Mouse (Mus musculus): ENCODE measurements at regions not wholly inside any gene's neighbourhood (a gene's known extent, or its start where the extent isn't known, plus 50 kb on each side); places are given as distances from the start of the nearest gene placed in this dataset.
A peak's percentile ranks its signal among the peaks of the same experiment; 100 is the strongest.

- DNase-seq = peak; percentile 73
Observed at GRCm38 (mm10) chr2:117838387-117838786, 273.3 kb upstream of the Thbs1 start.

- DNase-seq = peak; percentile 25
Observed at GRCm38 (mm10) chr2:117840406-117840805, 271.3 kb upstream of the Thbs1 start.

- DNase-seq = no peak
Observed at GRCm38 (mm10) chr2:117842309-117842986, 269.2 kb upstream of the Thbs1 start.

- no peak for DNase-seq
Observed at GRCm38 (mm10) chr2:117852442-117852841, 259.2 kb upstream of the Thbs1 start.

GRCm38 (mm10) chr2:117862301-117862700 lies 249.4 kb upstream of the Thbs1 start:
- no peak for DNase-seq

GRCm38 (mm10) chr2:117865119-117865518 lies 246.6 kb upstream of the Thbs1 start:
- no peak for DNase-seq

GRCm38 (mm10) chr2:117866946-117867345 lies 244.7 kb upstream of the Thbs1 start:
- DNase-seq = no peak

GRCm38 (mm10) chr2:117867409-117867808 lies 244.3 kb upstream of the Thbs1 start:
- peak; percentile 15 for DNase-seq

- DNase-seq = no peak
Observed at GRCm38 (mm10) chr2:117868857-117869256, 242.8 kb upstream of the Thbs1 start.

GRCm38 (mm10) chr2:117871507-117872282 lies 240.0 kb upstream of the Thbs1 start:
- no peak for DNase-seq

- DNase-seq = peak; percentile 74
Observed at GRCm38 (mm10) chr2:117877816-117878215, 233.9 kb upstream of the Thbs1 start.

GRCm38 (mm10) chr2:117882136-117882535 lies 229.5 kb upstream of the Thbs1 start:
- no peak for DNase-seq

GRCm38 (mm10) chr2:117882890-117883289 lies 228.8 kb upstream of the Thbs1 start:
- DNase-seq = no peak

- no peak for DNase-seq
Observed at GRCm38 (mm10) chr2:117886516-117886915, 225.2 kb upstream of the Thbs1 start.

- no peak for DNase-seq
Observed at GRCm38 (mm10) chr2:117901311-117901710, 210.4 kb upstream of the Thbs1 start.

GRCm38 (mm10) chr2:117902837-117903236 lies 208.8 kb upstream of the Thbs1 start:
- no peak for DNase-seq

GRCm38 (mm10) chr2:117903705-117904104 lies 208.0 kb upstream of the Thbs1 start:
- no peak for DNase-seq

GRCm38 (mm10) chr2:117906509-117906908 lies 205.2 kb upstream of the Thbs1 start:
- no peak for DNase-seq

GRCm38 (mm10) chr2:117910781-117911180 lies 200.9 kb upstream of the Thbs1 start:
- DNase-seq = no peak

GRCm38 (mm10) chr2:117912722-117913121 lies 199.0 kb upstream of the Thbs1 start:
- DNase-seq = no peak

GRCm38 (mm10) chr2:117913846-117914245 lies 197.8 kb upstream of the Thbs1 start:
- peak; percentile 27 for DNase-seq

GRCm38 (mm10) chr2:117915821-117916220 lies 195.9 kb upstream of the Thbs1 start:
- DNase-seq = no peak

GRCm38 (mm10) chr2:117917181-117917580 lies 194.5 kb upstream of the Thbs1 start:
- no peak for DNase-seq

- no peak for DNase-seq
Observed at GRCm38 (mm10) chr2:117924877-117925276, 186.8 kb upstream of the Thbs1 start.
